Mouse (Mus musculus) liver (tissue): Measurements from ENCODE around the gene D8Ertd738e.

Experiments
- DNase-seq: peaks from one replicate; pipeline ENCODE4 v3.0.0-alpha.2; 2020; ENCODE audit warnings: mixed read lengths

Gene D8Ertd738e

GRCm38 (mm10) chr8:84235746-84236409 is 13.6 kb downstream of the D8Ertd738e start:
- DNase-seq, result no peak

- no peak for DNase-seq
Measured at GRCm38 (mm10) chr8:84233055-84233454, 16.5 kb downstream of the D8Ertd738e start.

- DNase-seq, result no peak
Measured at GRCm38 (mm10) chr8:84230735-84231134, 18.8 kb downstream of the D8Ertd738e start.

GRCm38 (mm10) chr8:84223322-84224029 is 26.0 kb downstream of the D8Ertd738e start:
- DNase-seq, result no peak

- peak; percentile 31 for DNase-seq
Measured at GRCm38 (mm10) chr8:84222566-84223165, 26.9 kb downstream of the D8Ertd738e start.

- DNase-seq, result no peak
Measured at GRCm38 (mm10) chr8:84220105-84220504, 29.4 kb downstream of the D8Ertd738e start.

- DNase-seq, result no peak
Measured at GRCm38 (mm10) chr8:84218143-84218542, 31.4 kb downstream of the D8Ertd738e start.

GRCm38 (mm10) chr8:84217206-84217605 is 32.3 kb downstream of the D8Ertd738e start:
- no peak for DNase-seq

- DNase-seq, result no peak
Measured at GRCm38 (mm10) chr8:84213277-84213676, 36.2 kb downstream of the D8Ertd738e start.

- DNase-seq, result no peak
Measured at GRCm38 (mm10) chr8:84211881-84212563, 37.5 kb downstream of the D8Ertd738e start.

GRCm38 (mm10) chr8:84211202-84211601 is 38.3 kb downstream of the D8Ertd738e start:
- DNase-seq, result no peak

GRCm38 (mm10) chr8:84210167-84210791 is 39.2 kb downstream of the D8Ertd738e start:
- peak; percentile 82 for DNase-seq

GRCm38 (mm10) chr8:84208381-84209380 is 40.8 kb downstream of the D8Ertd738e start:
- no peak for DNase-seq

- peak; percentile 61 for DNase-seq
Measured at GRCm38 (mm10) chr8:84207811-84208210, 41.7 kb downstream of the D8Ertd738e start.

GRCm38 (mm10) chr8:84206666-84207065 is 42.9 kb downstream of the D8Ertd738e start:
- DNase-seq, result no peak

- DNase-seq, result no peak
Measured at GRCm38 (mm10) chr8:84205073-84205472, 44.4 kb downstream of the D8Ertd738e start.

- DNase-seq, result peak; percentile 50
Measured at GRCm38 (mm10) chr8:84203975-84204772, 45.3 kb downstream of the D8Ertd738e start.

- peak; percentile 75 for DNase-seq
Measured at GRCm38 (mm10) chr8:84202938-84203917, 46.3 kb downstream of the D8Ertd738e start.

- DNase-seq, result peak; percentile 53
Measured at GRCm38 (mm10) chr8:84202466-84202865, 47.1 kb downstream of the D8Ertd738e start.
